9 mouse cellular contexts compared by ENCODE assay signal in genomic region chr13:58971449-58971903, GRCm38 (mm10).
DNase-seq lines count a peak whose midpoint lies in the region; ATAC-seq and TF ChIP-seq lines count a peak whose summit lies in the region.
"Had no signal": no experiment of that assay in that cellular context is flagged by ENCODE, and none has a peak within 500 bp of the region (broad histone marks: within the 10 kb centered on the region; RNA-seq: fewer than 3 reads in every experiment).

No protein-coding gene starts in this region.

- TF ChIP-seq CTCF in lung, postnatal 0 days (IDR thresholded peaks at IDR 0.05) = no peak

- no peak overlapping the region for H3K4me2 ChIP-seq in lung, postnatal 0 days (replicated peaks; ENCODE audit: low read depth, low read length)
- no peak overlapping the region for H3K4me2 ChIP-seq in hindbrain, embryonic 13.5 days
- no peak overlapping the region for H3K4me2 ChIP-seq in midbrain, embryonic 15.5 days
- no peak overlapping the region for H3K4me2 ChIP-seq in heart, embryonic 12.5 days
- H3K4me2 ChIP-seq: embryonic facial prominence, embryonic 12.5 days had no signal

- H3K27ac ChIP-seq in lung, postnatal 0 days (ENCODE audit: low read length) = no peak overlapping the region
- peak overlapping the region; percentile 48; the same call in 1 of the 2 replicates for H3K27ac ChIP-seq in hindbrain, embryonic 13.5 days
- H3K27ac ChIP-seq in midbrain, embryonic 15.5 days = 0 out of 2 replicates have a peak overlapping the region, but pooled peaks have one; percentile 14
- no peak overlapping the region for H3K27ac ChIP-seq in heart, embryonic 12.5 days (ENCODE audit: poor library complexity, severe bottlenecking)
- H3K27ac ChIP-seq: embryonic facial prominence, embryonic 12.5 days had no signal

- no peak for ATAC-seq in lung, postnatal 0 days
- no peak for ATAC-seq in hindbrain, embryonic 13.5 days (ENCODE audit: low FRiP score)
- no peak for ATAC-seq in midbrain, embryonic 15.5 days (replicated peaks)
- no peak for ATAC-seq in heart, embryonic 12.5 days (ENCODE audit: insufficient number of reproducible peaks, low FRiP score)

- H3K4me1 ChIP-seq in lung, postnatal 0 days (ENCODE audit: insufficient read depth, low read depth, low read length) = no peaks in the 10 kb centered on the region
- peaks cover 34% of the 10 kb centered on the region for H3K4me1 ChIP-seq in hindbrain, embryonic 13.5 days (replicated peaks)
- peaks cover 13% of the 10 kb centered on the region; the same call in 1 of the 2 replicates for H3K4me1 ChIP-seq in midbrain, embryonic 15.5 days
- H3K4me1 ChIP-seq in heart, embryonic 12.5 days (replicated peaks) = 0 out of 2 replicates have a peak, but pooled peaks cover 3% of the 10 kb centered on the region

- H3K4me3 ChIP-seq in lung, postnatal 0 days (ENCODE audit: low read depth, low read length) = no peak overlapping the region
- no peak overlapping the region for H3K4me3 ChIP-seq in hindbrain, embryonic 13.5 days
- no peak overlapping the region for H3K4me3 ChIP-seq in midbrain, embryonic 15.5 days
- no peak overlapping the region for H3K4me3 ChIP-seq in heart, embryonic 12.5 days
- H3K4me3 ChIP-seq: embryonic facial prominence, embryonic 12.5 days had no signal

- H3K27me3 ChIP-seq in lung, postnatal 0 days (replicated peaks; ENCODE audit: insufficient read depth, low read length) = no peaks in the 10 kb centered on the region
- no peaks in the 10 kb centered on the region for H3K27me3 ChIP-seq in hindbrain, embryonic 13.5 days
- H3K27me3 ChIP-seq in midbrain, embryonic 15.5 days (replicated peaks) = no peaks in the 10 kb centered on the region
- H3K27me3 ChIP-seq in heart, embryonic 12.5 days (replicated peaks) = no peaks in the 10 kb centered on the region

- TF ChIP-seq EP300 in lung, postnatal 0 days (IDR thresholded peaks at IDR 0.05) = no peak

- no peaks in the 10 kb centered on the region for H3K36me3 ChIP-seq in lung, postnatal 0 days (ENCODE audit: insufficient read depth, low read length)
- no peaks in the 10 kb centered on the region for H3K36me3 ChIP-seq in hindbrain, embryonic 13.5 days
- H3K36me3 ChIP-seq in midbrain, embryonic 15.5 days (replicated peaks) = no peaks in the 10 kb centered on the region
- H3K36me3 ChIP-seq in heart, embryonic 12.5 days = no peaks in the 10 kb centered on the region
- H3K36me3 ChIP-seq: embryonic facial prominence, embryonic 12.5 days had no signal

- no peaks in the 10 kb centered on the region for H3K9me3 ChIP-seq in lung, postnatal 0 days (ENCODE audit: low read length)
- H3K9me3 ChIP-seq in hindbrain, embryonic 13.5 days = no peaks in the 10 kb centered on the region
- no peaks in the 10 kb centered on the region for H3K9me3 ChIP-seq in midbrain, embryonic 15.5 days
- H3K9me3 ChIP-seq in heart, embryonic 12.5 days (replicated peaks) = no peaks in the 10 kb centered on the region
- H3K9me3 ChIP-seq: embryonic facial prominence, embryonic 12.5 days had no signal

- DNase-seq in lung, postnatal 0 days (ENCODE audit: low spot score) = peak; percentile 37
- DNase-seq in lung, postnatal 10 days = no peak
- DNase-seq in embryo, embryonic 11.5 days (ENCODE audit: low read depth, low spot score) = peak; percentile 42
- DNase-seq in yolk sac, embryonic 10.5 days (ENCODE audit: low spot score) = no peak
- no peak for DNase-seq in gastrocnemius, postnatal 36 days

- 40% methylated on average over 5 of the region's 5 CpGs for WGBS in lung, postnatal 0 days
- WGBS in hindbrain, embryonic 13.5 days = 18% methylated on average over 5 of the region's 5 CpGs
- WGBS in midbrain, embryonic 15.5 days = 18% methylated on average over 5 of the region's 5 CpGs
- WGBS in heart, embryonic 12.5 days = 48% methylated on average over 5 of the region's 5 CpGs

- no peak overlapping the region for H3K9ac ChIP-seq in lung, postnatal 0 days (replicated peaks; ENCODE audit: low read depth)
- no peak overlapping the region for H3K9ac ChIP-seq in hindbrain, embryonic 13.5 days
- no peak overlapping the region for H3K9ac ChIP-seq in midbrain, embryonic 15.5 days
- H3K9ac ChIP-seq in heart, embryonic 12.5 days = no peak overlapping the region
- H3K9ac ChIP-seq: embryonic facial prominence, embryonic 12.5 days had no signal

- intact Hi-C loops in gastrocnemius, postnatal 36 days (cut with DNase I) = no loop called here

Comparison
In these comparisons a context has a peak if more than half of its experiments do, and no peak if none do; other contexts are left out.
1. DNase-seq: peak in lung, postnatal 0 days (single experiment) and embryo, embryonic 11.5 days (single experiment); none in lung, postnatal 10 days (single experiment), yolk sac, embryonic 10.5 days (single experiment) and gastrocnemius, postnatal 36 days (0 of 2).
2. H3K27ac ChIP-seq: peak in hindbrain, embryonic 13.5 days (single experiment) and midbrain, embryonic 15.5 days (single experiment); none in lung, postnatal 0 days (single experiment) and heart, embryonic 12.5 days (single experiment).